Mouse (Mus musculus) heart, embryonic 12.5 days (tissue): ENCODE measurements at regions not wholly inside any gene's neighbourhood (a gene's known extent, or its start where the extent isn't known, plus 50 kb on each side); places are given as distances from the start of the nearest gene placed in this dataset.

Experiments used
- ATAC-seq: fragments of 200-750 bp; cut with Nextera tagmentation; 2 replicates; pipeline ENCODE4 v1.8.0; 2017; ENCODE audit warnings: moderate TSS enrichment, moderate library complexity; ENCODE audit not compliant: insufficient number of reproducible peaks, low FRiP score
- H3K27ac ChIP-seq: fragments of 300-500 bp; sonication (generic); 2 replicates; pipeline ENCODE4 v1.5.1; 2016; ENCODE audit warnings: mild to moderate bottlenecking, moderate library complexity; ENCODE audit not compliant: poor library complexity, severe bottlenecking
- H3K27me3 ChIP-seq: fragments of 300-500 bp; sonication (generic); replicated peaks from 2 replicates; pipeline ENCODE4 v1.6.1; 2016; ENCODE audit warnings: mild to moderate bottlenecking, moderate library complexity
- H3K36me3 ChIP-seq: fragments of 300-500 bp; sonication (generic); 2 replicates; pipeline ENCODE4 v1.6.1; 2016; ENCODE audit warnings: mild to moderate bottlenecking, moderate library complexity
- H3K4me1 ChIP-seq: fragments of 300-500 bp; sonication (generic); replicated peaks from 2 replicates; pipeline ENCODE4 v1.6.1; 2016; ENCODE audit warnings: mild to moderate bottlenecking
- H3K4me2 ChIP-seq: fragments of 300-500 bp; sonication (generic); 2 replicates; pipeline ENCODE4 v1.6.1; 2016; ENCODE audit warnings: mild to moderate bottlenecking, moderate library complexity
- H3K4me3 ChIP-seq: fragments of 300-500 bp; sonication (generic); 2 replicates; pipeline ENCODE4 v1.5.1; 2016; ENCODE audit warnings: mild to moderate bottlenecking
- H3K9ac ChIP-seq: fragments of 300-500 bp; sonication (generic); 2 replicates; pipeline ENCODE4 v1.6.1; 2016; ENCODE audit warnings: mild to moderate bottlenecking, moderate library complexity
- H3K9me3 ChIP-seq: fragments of 300-500 bp; sonication (generic); replicated peaks from 2 replicates; pipeline ENCODE4 v1.6.1; 2016; ENCODE audit warnings: mild to moderate bottlenecking, moderate library complexity
- WGBS: fragments of 180-500 bp; shearing (Covaris S2); methylation state at CpG from one replicate; pipeline ENCODE4 v1.1.7; 2016; 5-methylcytosine and 5-hydroxymethylcytosine counted together

DNA sequence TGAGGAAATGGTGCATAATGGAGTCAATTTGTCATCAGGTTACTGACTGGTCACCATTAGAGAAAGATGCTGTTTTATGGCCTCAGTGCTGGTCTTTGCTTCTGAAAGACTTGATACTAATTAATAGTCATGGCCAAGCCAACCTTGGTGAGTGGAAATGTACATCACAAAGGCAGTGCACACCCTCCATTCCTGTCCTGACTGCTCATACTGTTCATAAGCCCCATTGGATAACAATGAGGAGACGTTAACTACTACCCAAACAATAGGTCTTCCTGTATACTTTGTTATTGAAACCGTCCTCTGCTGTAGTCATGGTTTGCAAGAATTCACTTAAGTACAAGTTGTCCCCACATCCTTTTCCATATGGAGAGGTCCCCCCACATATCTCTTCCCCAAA, 605.8 kb upstream of the Slc35b3 start:
- no peaks in the 10 kb centered on the region for H3K36me3 ChIP-seq
- no peak for ATAC-seq

GRCm38 (mm10) chr13:39537724-39538440, 577.2 kb upstream of the Slc35b3 start:
- no peak for ATAC-seq
- no peak overlapping the region for H3K27ac ChIP-seq
- no peaks in the 10 kb centered on the region for H3K27me3 ChIP-seq
- 58% methylated on average over 14 of the region's 14 CpGs for WGBS
- H3K36me3 ChIP-seq: no peaks in the 10 kb centered on the region
- no peaks in the 10 kb centered on the region for H3K9me3 ChIP-seq
- no peak overlapping the region for H3K4me2 ChIP-seq
- no peak overlapping the region for H3K9ac ChIP-seq
- no peaks in the 10 kb centered on the region for H3K4me1 ChIP-seq
- H3K4me3 ChIP-seq: no peak overlapping the region

More for the DNA sequence above, 605.8 kb upstream of the Slc35b3 start:
- 75% methylated on average over 2 of the region's 2 CpGs for WGBS
- H3K9ac ChIP-seq: no peak overlapping the region
- H3K9me3 ChIP-seq: no peaks in the 10 kb centered on the region
- no peaks in the 10 kb centered on the region for H3K27me3 ChIP-seq
- no peak overlapping the region for H3K27ac ChIP-seq
- no peak overlapping the region for H3K4me2 ChIP-seq
- no peak overlapping the region for H3K4me3 ChIP-seq
- H3K4me1 ChIP-seq: no peaks in the 10 kb centered on the region

- Histone ChIP-seq H3K4me3 (no peak overlapping the region), H3K9ac (no peak overlapping the region), H3K9me3 (peaks cover 3% of the 10 kb centered on the region), H3K27me3 (no peaks in the 10 kb centered on the region), H3K4me2 (no peak overlapping the region), H3K27ac (no peak overlapping the region), H3K36me3 (no peaks in the 10 kb centered on the region), H3K4me1 (no peaks in the 10 kb centered on the region)
- no peak for ATAC-seq
- 83% methylated on average over 1 of the region's 1 CpGs for WGBS
Measured at GRCm38 (mm10) chr13:39526469-39526868, 565.8 kb upstream of the Slc35b3 start.

DNA sequence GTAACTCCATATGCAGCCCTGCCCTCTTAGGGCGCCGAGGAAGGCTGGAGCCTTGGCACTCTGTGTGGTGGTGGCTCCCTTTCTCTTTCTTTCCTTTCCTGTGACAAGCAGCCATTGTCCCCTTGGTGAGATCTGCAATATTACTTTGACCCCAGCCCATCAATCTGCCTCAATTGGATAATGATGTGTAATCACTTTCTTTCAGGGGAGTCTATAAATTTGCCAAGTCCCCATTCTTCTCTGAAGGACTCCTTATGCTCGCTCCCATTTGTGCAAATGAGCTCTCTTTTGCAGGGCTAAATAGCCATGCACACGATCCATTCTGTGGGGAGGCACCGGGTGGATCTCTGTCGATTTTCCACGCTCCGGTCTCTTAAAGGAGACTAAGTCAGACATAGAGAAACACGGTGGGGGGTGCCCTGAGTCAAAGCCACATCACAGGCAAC, 563.2 kb upstream of the Slc35b3 start:
- Histone ChIP-seq H3K36me3 (no peaks in the 10 kb centered on the region), H3K4me3 (no peak overlapping the region), H3K4me2 (no peak overlapping the region), H3K27ac (no peak overlapping the region), H3K9ac (no peak overlapping the region), H3K4me1 (no peaks in the 10 kb centered on the region), H3K9me3 (peaks cover 3% of the 10 kb centered on the region), H3K27me3 (no peaks in the 10 kb centered on the region)
- 79% methylated on average over 9 of the region's 9 CpGs for WGBS
- no peak for ATAC-seq

GRCm38 (mm10) chr13:39523246-39523850, 562.7 kb upstream of the Slc35b3 start:
- 72% methylated on average over 5 of the region's 5 CpGs for WGBS
- Histone ChIP-seq H3K9ac (no peak overlapping the region), H3K36me3 (no peaks in the 10 kb centered on the region), H3K27me3 (no peaks in the 10 kb centered on the region), H3K9me3 (peaks cover 3% of the 10 kb centered on the region), H3K27ac (no peak overlapping the region), H3K4me2 (no peak overlapping the region), H3K4me3 (no peak overlapping the region), H3K4me1 (no peaks in the 10 kb centered on the region)
- no peak for ATAC-seq

DNA sequence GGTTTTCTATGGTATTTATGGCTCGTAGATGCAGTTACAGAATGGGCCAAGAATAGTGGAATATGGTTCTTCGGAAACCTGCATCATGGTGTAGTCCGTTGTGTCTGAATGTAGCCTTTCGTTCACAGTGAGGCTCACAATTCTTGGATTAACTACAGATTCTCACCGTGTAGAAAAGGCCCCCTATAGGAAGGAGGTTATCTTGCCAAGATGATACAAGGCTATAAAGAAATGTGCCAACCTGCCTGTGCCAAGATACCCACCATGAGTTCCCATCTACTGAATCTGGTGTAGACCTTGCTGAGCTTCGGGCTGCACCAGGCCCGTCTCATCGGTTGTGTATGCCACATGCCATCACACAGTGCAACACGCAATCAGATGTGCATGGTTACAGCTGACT, 560.2 kb upstream of the Slc35b3 start:
- 0 out of 2 replicates have a peak, but pooled peaks cover 2% of the 10 kb centered on the region for H3K9me3 ChIP-seq
- ATAC-seq: no peak
- H3K36me3 ChIP-seq: no peaks in the 10 kb centered on the region
- H3K4me3 ChIP-seq: no peak overlapping the region
- no peaks in the 10 kb centered on the region for H3K27me3 ChIP-seq
- no peaks in the 10 kb centered on the region for H3K4me1 ChIP-seq
- H3K27ac ChIP-seq: no peak overlapping the region
- H3K9ac ChIP-seq: no peak overlapping the region
- 88% methylated on average over 9 of the region's 9 CpGs for WGBS
- no peak overlapping the region for H3K4me2 ChIP-seq

- WGBS: 75% methylated on average over 8 of the region's 8 CpGs
- Histone ChIP-seq H3K27me3 (no peaks in the 10 kb centered on the region), H3K9me3 (0 out of 2 replicates have a peak, but pooled peaks cover 2% of the 10 kb centered on the region), H3K4me2 (no peak overlapping the region), H3K4me1 (no peaks in the 10 kb centered on the region), H3K36me3 (no peaks in the 10 kb centered on the region), H3K27ac (no peak overlapping the region), H3K4me3 (no peak overlapping the region), H3K9ac (no peak overlapping the region)
- ATAC-seq: no peak
Measured at GRCm38 (mm10) chr13:39516106-39516505, 555.4 kb upstream of the Slc35b3 start.

DNA sequence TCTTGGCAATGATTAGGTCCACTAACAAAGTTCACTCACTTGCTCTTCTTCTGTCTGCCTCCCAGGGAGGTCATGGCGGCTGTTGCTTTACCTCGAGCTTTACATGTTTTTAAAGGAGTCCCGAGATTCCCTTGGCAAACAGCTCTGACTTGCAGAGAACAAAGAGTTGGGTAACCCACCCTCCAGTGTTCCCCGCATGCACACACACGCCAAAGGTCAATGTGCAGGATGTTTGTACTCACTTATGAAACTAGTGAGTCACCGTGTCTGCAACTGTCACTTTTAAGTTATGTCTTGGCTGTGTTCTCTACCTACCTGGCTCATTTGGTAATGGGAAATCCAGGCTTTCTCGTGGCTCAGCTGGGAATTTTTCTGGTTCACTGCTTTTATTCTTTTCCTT, 529.1 kb upstream of the Slc35b3 start:
- WGBS: 76% methylated on average over 7 of the region's 7 CpGs

DNA sequence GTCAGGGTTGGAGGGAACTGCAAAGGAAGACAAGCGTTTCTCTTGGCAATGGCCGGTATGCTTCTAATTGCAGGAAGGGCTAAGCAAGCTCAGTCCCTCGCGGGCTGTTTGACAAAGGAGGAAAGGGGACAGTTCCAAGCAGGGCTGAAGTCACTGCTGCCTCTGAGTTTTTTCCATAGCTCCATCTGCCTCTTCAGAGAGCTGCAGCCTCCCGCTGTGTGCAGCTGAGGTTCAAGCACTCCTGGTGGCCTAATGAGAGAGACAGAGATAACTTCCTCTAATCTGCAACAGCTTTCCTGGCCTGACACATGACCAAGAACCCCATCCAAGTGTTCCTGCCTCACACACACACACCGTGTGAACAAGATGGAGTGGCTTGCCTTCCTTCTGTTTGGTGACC, 511.9 kb upstream of the Slc35b3 start:
- 28% methylated on average over 6 of the region's 6 CpGs for WGBS
- no peak overlapping the region for H3K4me3 ChIP-seq
- ATAC-seq: no peak

More for the DNA sequence above, 529.1 kb upstream of the Slc35b3 start:
- ATAC-seq: no peak
- Histone ChIP-seq H3K4me3 (no peak overlapping the region), H3K27ac (no peak overlapping the region), H3K9ac (no peak overlapping the region), H3K9me3 (no peaks in the 10 kb centered on the region), H3K4me1 (no peaks in the 10 kb centered on the region), H3K27me3 (no peaks in the 10 kb centered on the region), H3K4me2 (no peak overlapping the region), H3K36me3 (no peaks in the 10 kb centered on the region)

DNA sequence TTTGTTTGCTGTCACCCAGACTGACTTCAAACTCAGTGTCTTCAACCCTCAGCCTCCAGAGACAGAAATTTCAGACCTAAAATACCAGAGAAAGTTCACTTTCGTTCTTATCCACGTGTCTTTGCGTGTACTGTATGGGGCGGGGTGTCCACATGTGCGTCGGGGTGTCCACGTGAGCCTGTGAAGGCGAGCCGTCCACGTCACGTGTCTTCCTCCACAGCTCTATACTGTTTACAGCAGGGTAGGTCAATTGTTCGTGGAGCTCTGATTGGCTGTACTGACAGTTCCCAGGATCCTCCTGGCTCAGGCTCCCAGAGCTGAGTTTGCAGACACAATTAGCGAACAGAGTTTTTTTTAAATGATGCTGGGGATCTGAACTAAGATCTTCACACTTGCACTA, 481.1 kb upstream of the Slc35b3 start:
- H3K27me3 ChIP-seq: no peaks in the 10 kb centered on the region
- H3K9ac ChIP-seq: no peak overlapping the region
- WGBS: 88% methylated on average over 13 of the region's 13 CpGs
- H3K4me2 ChIP-seq: no peak overlapping the region
- H3K27ac ChIP-seq: no peak overlapping the region
- ATAC-seq: no peak
- H3K36me3 ChIP-seq: no peaks in the 10 kb centered on the region
- no peaks in the 10 kb centered on the region for H3K4me1 ChIP-seq
- H3K4me3 ChIP-seq: no peak overlapping the region
- H3K9me3 ChIP-seq: no peaks in the 10 kb centered on the region

More for the DNA sequence above, 511.9 kb upstream of the Slc35b3 start:
- H3K9ac ChIP-seq: no peak overlapping the region
- H3K4me1 ChIP-seq: no peaks in the 10 kb centered on the region
- no peak overlapping the region for H3K4me2 ChIP-seq
- H3K9me3 ChIP-seq: no peaks in the 10 kb centered on the region
- no peak overlapping the region for H3K27ac ChIP-seq
- no peaks in the 10 kb centered on the region for H3K36me3 ChIP-seq
- H3K27me3 ChIP-seq: no peaks in the 10 kb centered on the region

- ATAC-seq: no peak
- Histone ChIP-seq H3K4me2 (no peak overlapping the region), H3K27me3 (no peaks in the 10 kb centered on the region), H3K9me3 (no peaks in the 10 kb centered on the region), H3K4me3 (no peak overlapping the region), H3K9ac (no peak overlapping the region), H3K27ac (no peak overlapping the region), H3K4me1 (no peaks in the 10 kb centered on the region), H3K36me3 (no peaks in the 10 kb centered on the region)
- 36% methylated on average over 8 of the region's 8 CpGs for WGBS
Measured at GRCm38 (mm10) chr13:39440907-39441306, 480.2 kb upstream of the Slc35b3 start.
